Mouse (Mus musculus) embryonic facial prominence, embryonic 15.5 days (tissue): ENCODE data around the gene Phc3. TPM values are rescaled to one million over a fixed set of nuclear protein-coding genes. Genes with fewer than 3 reads are reported as not detected.
A peak's percentile ranks its signal among the peaks of the same experiment; 100 is the strongest.

Source experiments
- ATAC-seq: fragments of 200-750 bp; cut with Nextera tagmentation; 2 replicates; pipeline ENCODE4 v1.8.0; 2017; ENCODE audit warnings: low read depth, moderate TSS enrichment; ENCODE audit not compliant: insufficient number of reproducible peaks, low FRiP score, low TSS enrichment
- H3K27ac ChIP-seq: fragments of 300-500 bp; sonication (generic); replicated peaks from 2 replicates; pipeline ENCODE4 v1.5.1; 2015; ENCODE audit warnings: mild to moderate bottlenecking, inconsistent platforms
- H3K27me3 ChIP-seq: fragments of 300-500 bp; sonication (generic); 2 replicates; pipeline ENCODE4 v1.6.1; 2015; ENCODE audit warnings: inconsistent platforms
- H3K36me3 ChIP-seq: fragments of 300-500 bp; sonication (generic); 2 replicates; pipeline ENCODE4 v1.6.1; 2015; ENCODE audit warnings: mild to moderate bottlenecking, inconsistent platforms
- H3K4me1 ChIP-seq: fragments of 300-500 bp; sonication (generic); 2 replicates; pipeline ENCODE4 v1.6.1; 2015; ENCODE audit warnings: inconsistent platforms
- H3K4me2 ChIP-seq: fragments of 300-500 bp; sonication (generic); replicated peaks from 2 replicates; pipeline ENCODE4 v1.6.1; 2015; ENCODE audit warnings: mild to moderate bottlenecking, inconsistent platforms
- H3K4me3 ChIP-seq: fragments of 300-500 bp; sonication (generic); replicated peaks from 2 replicates; pipeline ENCODE4 v1.5.1; 2015; ENCODE audit warnings: mild to moderate bottlenecking, inconsistent platforms
- H3K9ac ChIP-seq: fragments of 300-500 bp; sonication (generic); 2 replicates; pipeline ENCODE4 v1.6.1; 2015; ENCODE audit warnings: inconsistent platforms
- H3K9me3 ChIP-seq: fragments of 300-500 bp; sonication (generic); replicated peaks from 2 replicates; pipeline ENCODE4 v1.6.1; 2016; ENCODE audit warnings: inconsistent platforms
- WGBS: fragments of 180-500 bp; shearing (Covaris S2); methylation state at CpG from one replicate; pipeline ENCODE4 v1.1.7; 2015; 5-methylcytosine and 5-hydroxymethylcytosine counted together
- polyA plus RNA-seq: library from polyadenylated mRNA; unstranded; fragments of >200 nt; fragmentation: Nextera tagmentation; extraction: Ambion mirVana; gene quantifications from 2 replicates; pipeline ENCODE4 v1.2.1, GENCODE M21; 2015

Phc3 gene
- polyA plus RNA-seq: 6.0 and 7.7 TPM in 2 replicates

DNA sequence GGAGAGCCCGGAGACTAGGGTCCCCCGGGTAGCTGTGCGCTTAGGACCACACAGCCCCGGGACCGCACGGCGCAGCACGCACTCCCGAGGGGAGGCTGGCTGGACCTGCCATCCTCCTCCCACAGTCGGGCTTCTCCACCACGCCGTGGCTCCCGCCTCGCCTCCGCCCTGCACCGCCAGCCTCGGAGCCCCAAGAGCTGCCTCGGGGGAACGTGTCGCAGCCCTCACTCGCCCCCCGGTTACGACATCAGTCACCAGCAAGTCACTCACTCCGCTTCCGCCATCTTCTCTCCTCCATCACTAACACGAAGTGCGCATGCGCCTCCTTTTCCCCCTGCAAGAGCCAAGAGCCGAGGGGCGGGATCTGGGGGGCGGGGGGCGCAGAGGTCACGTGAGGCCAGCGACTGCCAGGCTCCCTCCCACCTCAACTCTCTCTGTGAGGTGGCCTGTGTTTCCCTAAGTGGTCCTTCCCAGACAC is at the start of gene Phc3:
TSS of gene Phc3 (minus strand) at position 312 of the 478 bp plus-strand sequence.
- peak; percentile 88 for ATAC-seq
- Histone ChIP-seq H3K27me3 (no peaks in the 10 kb centered on the region), H3K4me3 (peak within 1 kb of the TSS; percentile 99), H3K27ac (peak within 1 kb of the TSS; percentile 90), H3K9me3 (no peaks in the 10 kb centered on the region), H3K4me1 (peaks cover 12% of the 10 kb centered on the region; the same call in 1 of the 2 replicates), H3K4me2 (peak within 1 kb of the TSS; percentile 61), H3K36me3 (peaks cover 16% of the 10 kb centered on the region), H3K9ac (peak within 1 kb of the TSS; percentile 93)
- WGBS: under 1% methylated on average over 28 of the region's 34 CpGs

DNA sequence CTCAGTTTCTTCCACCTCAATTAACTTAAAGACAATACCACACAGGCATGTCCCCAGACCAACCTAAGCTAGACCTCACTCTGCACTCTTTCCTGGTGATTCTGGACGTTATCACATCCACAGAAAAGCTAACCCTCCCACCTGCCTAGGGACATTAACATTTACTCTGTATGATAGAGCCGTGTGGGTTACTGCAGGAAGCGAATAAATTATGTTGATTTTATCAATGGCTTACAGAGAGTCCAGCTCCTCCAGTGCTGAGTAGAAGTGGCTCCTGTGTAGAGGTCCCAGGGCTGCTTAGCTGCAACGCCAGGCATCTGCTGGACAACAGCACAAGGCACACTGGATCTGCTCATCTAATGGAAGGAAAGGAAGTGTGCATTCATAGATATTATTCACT is 48.4 kb upstream of the Phc3 start:
- Histone ChIP-seq H3K4me3 (no peak overlapping the region), H3K4me1 (peaks cover 39% of the 10 kb centered on the region), H3K36me3 (no peaks in the 10 kb centered on the region), H3K27me3 (no peaks in the 10 kb centered on the region), H3K4me2 (no peak overlapping the region), H3K27ac (no peak overlapping the region), H3K9me3 (no peaks in the 10 kb centered on the region), H3K9ac (no peak overlapping the region)
- ATAC-seq: no peak
- 63% methylated on average over 4 of the region's 4 CpGs for WGBS

DNA sequence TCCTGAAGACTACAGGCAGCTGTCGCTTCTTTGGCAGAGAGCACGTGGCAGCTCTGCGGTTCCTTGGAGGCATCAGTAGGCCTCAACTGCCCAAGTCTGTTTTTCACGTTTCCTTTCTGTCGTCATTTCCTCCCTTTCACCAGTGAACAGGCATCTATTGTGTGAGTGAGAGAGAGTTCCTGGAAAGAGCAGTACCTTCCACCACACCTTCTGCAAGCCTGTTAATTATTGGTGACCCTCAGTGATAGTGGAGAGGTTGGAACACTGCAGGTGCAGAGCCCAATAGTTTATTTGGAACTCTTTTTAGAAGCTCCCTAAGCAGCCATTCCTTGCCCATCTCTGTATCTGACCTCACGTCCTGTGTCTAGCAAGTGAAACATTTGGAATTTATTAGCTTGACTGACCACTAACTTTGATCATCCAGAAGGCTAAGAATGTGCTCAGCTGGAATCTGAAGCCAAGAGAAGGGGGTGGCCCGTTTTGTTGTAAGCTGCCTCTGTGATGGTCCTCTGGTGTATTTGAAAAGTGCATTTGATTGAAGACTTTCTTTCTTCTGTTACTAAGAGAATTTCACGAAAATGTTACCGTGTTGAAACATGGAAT is 47.5 kb upstream of the Phc3 start:
- no peak for ATAC-seq
- Histone ChIP-seq H3K36me3 (no peaks in the 10 kb centered on the region), H3K9ac (no peak overlapping the region), H3K27ac (0 out of 2 replicates have a peak overlapping the region, but pooled peaks have one; percentile 11), H3K4me1 (peaks cover 31% of the 10 kb centered on the region), H3K4me3 (no peak overlapping the region), H3K4me2 (no peak overlapping the region), H3K9me3 (no peaks in the 10 kb centered on the region), H3K27me3 (no peaks in the 10 kb centered on the region)
- WGBS: 40% methylated on average over 9 of the region's 9 CpGs

DNA sequence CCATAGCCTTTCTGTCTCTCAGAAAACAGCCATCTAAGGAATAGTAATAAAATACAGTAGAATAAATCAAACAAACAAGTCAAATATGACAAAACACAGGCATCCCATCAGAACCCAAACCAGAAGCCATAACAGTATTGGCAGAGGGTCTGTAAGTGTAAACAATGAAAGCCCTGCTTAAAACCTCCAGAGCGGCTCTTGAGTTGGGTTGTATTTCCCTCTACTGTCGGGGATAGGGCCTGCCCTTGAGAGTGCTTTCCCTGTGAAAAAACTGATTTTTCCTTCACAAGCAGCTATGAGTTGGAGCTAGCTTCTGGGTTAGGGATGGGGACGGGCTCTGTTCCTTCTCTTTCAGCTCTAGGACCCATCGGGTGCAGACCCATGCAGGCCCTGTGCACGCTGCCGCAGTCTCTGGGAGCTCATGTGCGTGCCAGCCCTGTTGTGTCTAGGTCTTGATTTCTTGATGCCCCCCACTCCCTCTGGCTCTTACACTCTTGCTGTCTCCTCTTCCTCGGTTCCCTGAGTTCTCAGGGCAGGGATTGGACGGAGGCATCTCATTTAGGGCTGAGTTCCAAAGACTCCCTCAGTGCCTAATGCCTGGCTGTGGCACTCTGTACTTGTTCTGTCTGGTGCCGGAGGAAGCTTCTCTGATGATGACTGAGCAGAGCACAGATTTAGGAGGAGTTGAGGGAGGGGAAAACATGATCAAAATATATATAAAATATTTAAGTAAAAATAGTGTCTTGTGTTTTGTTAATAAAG is 46.6 kb upstream of the Phc3 start:
- H3K27me3 ChIP-seq: no peaks in the 10 kb centered on the region
- no peaks in the 10 kb centered on the region for H3K9me3 ChIP-seq
- no peaks in the 10 kb centered on the region for H3K36me3 ChIP-seq
- H3K4me1 ChIP-seq: peaks cover 31% of the 10 kb centered on the region
- ATAC-seq: no peak
- H3K4me3 ChIP-seq: no peak overlapping the region
- peak overlapping the region; percentile 39; the same call in 1 of the 2 replicates for H3K27ac ChIP-seq
- H3K9ac ChIP-seq: no peak overlapping the region
- 70% methylated on average over 10 of the region's 10 CpGs for WGBS
- no peak overlapping the region for H3K4me2 ChIP-seq

DNA sequence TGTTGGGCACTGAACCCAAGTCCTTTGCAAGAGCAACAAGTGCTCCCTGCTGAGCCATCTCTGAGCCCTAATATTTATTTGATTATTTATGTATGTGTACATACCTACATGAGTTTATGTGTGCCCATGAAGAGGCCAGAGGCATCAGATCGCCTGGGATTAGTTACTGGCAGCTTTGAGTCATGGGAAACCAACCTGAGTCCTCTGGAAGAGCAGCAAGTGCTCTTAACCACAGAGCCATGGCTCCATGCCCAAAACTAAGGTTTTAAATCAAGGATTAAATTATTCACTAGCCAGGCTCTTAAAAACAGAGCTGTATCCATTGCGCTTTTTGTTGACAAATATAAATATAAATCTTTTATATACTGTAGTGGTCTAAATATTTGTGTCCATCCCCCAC is 45.2 kb upstream of the Phc3 start:
- Histone ChIP-seq H3K9me3 (no peaks in the 10 kb centered on the region), H3K36me3 (no peaks in the 10 kb centered on the region), H3K4me1 (peaks cover 31% of the 10 kb centered on the region), H3K4me3 (no peak overlapping the region), H3K4me2 (no peak overlapping the region), H3K27ac (no peak overlapping the region), H3K9ac (no peak overlapping the region), H3K27me3 (no peaks in the 10 kb centered on the region)
- ATAC-seq: no peak
- WGBS: 68% methylated on average over 2 of the region's 2 CpGs

DNA sequence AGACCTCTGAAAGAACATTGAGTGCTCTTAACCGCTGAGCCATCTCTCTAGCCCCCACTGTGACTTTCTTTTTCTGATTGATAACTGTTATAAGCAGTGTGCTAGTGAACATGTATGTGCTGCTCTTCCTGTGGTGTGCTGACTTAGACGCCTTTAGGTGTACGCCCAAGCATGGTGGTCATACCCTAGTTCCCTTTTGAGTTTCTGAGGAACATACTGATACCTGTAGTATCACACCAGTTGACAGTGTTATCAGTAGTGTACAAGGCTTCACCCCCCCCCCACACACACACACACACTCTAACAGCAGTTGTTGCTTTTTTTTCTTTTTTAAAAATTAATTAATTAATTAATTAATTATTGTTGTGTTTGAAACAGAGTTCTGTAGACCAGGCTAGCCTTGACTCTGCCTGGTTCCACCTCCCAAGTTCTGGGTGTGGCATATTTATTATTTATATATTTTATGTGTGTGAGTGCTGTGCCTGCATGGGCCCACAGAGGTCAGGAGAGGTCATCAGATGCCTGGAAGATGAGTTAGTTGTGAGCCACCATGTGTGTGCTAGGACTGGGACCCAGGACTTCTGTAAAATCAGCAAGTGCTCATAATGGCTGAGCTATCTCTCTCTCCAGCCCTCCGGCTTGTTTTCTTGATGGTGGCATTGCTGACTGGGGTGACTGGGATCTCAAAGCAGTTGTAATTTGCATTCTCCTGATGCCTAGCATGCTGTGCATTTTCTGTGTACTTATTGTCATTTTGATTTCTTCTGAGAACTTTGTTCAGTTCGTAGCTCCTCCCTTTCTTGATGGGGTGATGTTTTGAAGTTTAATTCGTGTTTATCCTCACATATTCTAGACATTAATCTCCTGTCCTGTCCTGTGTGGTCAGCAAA is 35.4 kb upstream of the Phc3 start:
- H3K9me3 ChIP-seq: no peaks in the 10 kb centered on the region
- no peak overlapping the region for H3K9ac ChIP-seq
- ATAC-seq: no peak
- no peaks in the 10 kb centered on the region for H3K27me3 ChIP-seq
- 79% methylated on average over 6 of the region's 6 CpGs for WGBS
- peaks cover 12% of the 10 kb centered on the region for H3K4me1 ChIP-seq
- H3K4me2 ChIP-seq: no peak overlapping the region
- no peak overlapping the region for H3K4me3 ChIP-seq
- H3K27ac ChIP-seq: no peak overlapping the region
- H3K36me3 ChIP-seq: no peaks in the 10 kb centered on the region

DNA sequence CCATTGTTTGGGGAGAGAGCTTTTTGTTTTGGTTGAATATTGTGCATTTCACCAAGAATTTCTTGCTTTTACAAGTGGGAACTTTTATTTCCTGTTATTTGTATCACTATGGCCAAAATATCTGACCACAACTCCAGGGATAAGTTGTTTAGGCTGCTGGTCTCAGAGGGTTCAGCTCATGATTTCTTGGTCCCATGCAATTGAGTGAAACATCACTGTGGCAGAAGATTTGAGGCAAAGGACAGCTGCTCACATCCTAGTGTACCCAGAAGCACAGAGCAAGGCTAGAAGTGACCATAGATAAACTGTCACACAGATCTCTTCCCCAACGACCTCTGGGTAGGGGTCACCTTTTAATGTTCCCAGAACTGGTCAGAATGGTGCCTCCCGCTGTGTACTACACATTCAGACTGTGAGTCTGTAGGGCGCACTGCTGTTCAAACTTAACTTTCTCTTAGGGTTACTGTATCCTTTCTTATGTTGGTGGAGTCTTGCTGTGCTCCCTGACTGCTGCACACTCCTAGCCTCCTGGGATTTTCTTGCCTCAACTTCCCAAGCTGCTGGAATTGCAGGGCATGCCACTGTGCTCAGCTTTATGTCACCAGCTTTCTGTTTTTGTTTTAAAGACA is 31.9 kb upstream of the Phc3 start:
- H3K36me3 ChIP-seq: no peaks in the 10 kb centered on the region
- no peak overlapping the region for H3K4me2 ChIP-seq
- ATAC-seq: no peak
- no peak overlapping the region for H3K9ac ChIP-seq
- H3K4me3 ChIP-seq: no peak overlapping the region
- no peak overlapping the region for H3K27ac ChIP-seq
- no peaks in the 10 kb centered on the region for H3K27me3 ChIP-seq
- H3K9me3 ChIP-seq: no peaks in the 10 kb centered on the region
- WGBS: 57% methylated on average over 3 of the region's 3 CpGs
- peaks cover 32% of the 10 kb centered on the region for H3K4me1 ChIP-seq

DNA sequence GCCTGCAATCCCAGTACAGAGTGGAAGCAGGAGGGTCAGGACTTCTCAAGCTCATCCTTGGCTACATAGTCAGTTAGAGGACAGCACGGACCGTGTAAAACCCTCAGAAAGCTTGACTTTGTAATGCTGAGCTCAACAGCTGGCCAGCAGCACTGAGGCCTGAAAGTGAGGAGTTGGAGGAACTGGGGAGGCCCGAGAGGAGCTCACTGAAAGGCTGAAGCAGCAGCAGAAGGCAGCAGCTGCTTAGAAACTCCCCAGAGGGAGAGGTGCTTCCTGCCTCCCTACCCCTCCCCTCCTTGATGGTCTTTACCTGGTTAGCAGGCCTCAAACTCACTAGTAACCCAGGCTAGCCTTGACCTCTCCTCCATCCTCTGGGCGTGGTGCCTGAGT is 30.8 kb upstream of the Phc3 start:
- Histone ChIP-seq H3K27ac (peak overlapping the region; percentile 91), H3K9ac (no peak overlapping the region)
- ATAC-seq: no peak

DNA sequence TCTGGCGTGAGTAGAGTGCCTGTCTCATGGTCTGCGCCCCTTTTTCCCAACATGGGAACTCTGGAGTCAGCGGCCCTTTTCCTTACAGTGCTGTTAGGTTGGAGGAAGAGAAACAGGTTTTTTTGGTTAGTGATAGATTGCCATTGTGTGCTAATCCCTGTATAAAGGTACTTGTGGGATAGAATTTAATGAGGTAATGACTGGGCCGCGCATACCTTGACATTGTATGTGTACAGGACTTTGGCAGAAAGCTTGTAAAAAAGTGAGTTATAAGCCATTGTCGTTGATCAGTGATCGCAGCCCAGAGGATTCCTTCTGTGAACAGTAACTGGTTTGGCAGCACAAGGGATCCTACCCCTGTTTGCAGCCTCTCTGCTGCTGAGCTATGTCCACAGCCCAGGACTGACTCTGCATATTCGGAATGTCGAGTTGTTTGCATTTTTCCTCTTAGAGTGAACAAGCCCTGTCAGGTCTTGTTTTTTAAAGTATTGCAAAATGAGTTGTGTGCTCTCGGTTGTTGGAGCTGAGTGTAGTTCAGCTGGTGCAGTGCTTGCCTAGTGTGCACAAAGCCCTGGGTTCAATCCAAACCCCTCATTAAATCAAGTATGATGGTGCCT is 30.3 kb upstream of the Phc3 start:
- Histone ChIP-seq H3K9ac (no peak overlapping the region), H3K36me3 (no peaks in the 10 kb centered on the region), H3K4me3 (no peak overlapping the region; the same call in 1 of the 2 replicates), H3K9me3 (no peaks in the 10 kb centered on the region), H3K4me1 (peaks cover 32% of the 10 kb centered on the region), H3K27ac (peak overlapping the region; percentile 91), H3K27me3 (no peaks in the 10 kb centered on the region), H3K4me2 (peak overlapping the region; percentile 24)
- no peak for ATAC-seq
- 38% methylated on average over 10 of the region's 10 CpGs for WGBS

More for the DNA sequence above, 30.8 kb upstream of the Phc3 start:
- Histone ChIP-seq H3K4me1 (peaks cover 32% of the 10 kb centered on the region), H3K4me2 (peak overlapping the region; percentile 24), H3K27me3 (no peaks in the 10 kb centered on the region), H3K36me3 (no peaks in the 10 kb centered on the region), H3K4me3 (no peak overlapping the region; the same call in 1 of the 2 replicates), H3K9me3 (no peaks in the 10 kb centered on the region)
- WGBS: 25% methylated on average over 4 of the region's 4 CpGs

DNA sequence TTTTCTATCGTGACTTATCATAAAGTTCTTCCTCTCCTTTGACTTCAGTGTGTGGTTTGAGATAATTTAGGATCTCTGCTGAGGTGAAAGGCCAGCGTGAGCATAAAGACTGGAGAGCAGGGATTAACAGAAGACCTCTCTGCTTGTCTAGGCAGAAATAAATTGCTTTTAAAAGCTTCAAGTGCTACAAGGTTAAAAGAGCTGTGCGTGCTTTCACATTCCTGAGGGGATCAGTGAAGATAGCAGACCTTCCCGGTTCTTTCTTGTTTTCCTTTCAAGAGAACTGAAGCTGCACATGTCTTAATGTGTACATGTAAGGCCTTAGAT is 27.4 kb upstream of the Phc3 start:
- Histone ChIP-seq H3K4me1 (peaks cover 32% of the 10 kb centered on the region), H3K4me2 (peak overlapping the region; percentile 53), H3K27me3 (no peaks in the 10 kb centered on the region), H3K9ac (peak overlapping the region; percentile 21; the same call in 1 of the 2 replicates), H3K9me3 (no peaks in the 10 kb centered on the region), H3K27ac (0 out of 2 replicates have a peak overlapping the region, but pooled peaks have one; percentile 3), H3K36me3 (no peaks in the 10 kb centered on the region), H3K4me3 (peak overlapping the region; percentile 85)
- no peak for ATAC-seq
- 5% methylated on average over 4 of the region's 4 CpGs for WGBS
